Mouse (Mus musculus) megakaryocyte, embryonic 14.5 days (primary cell): Measurements from ENCODE around the gene Ovgp1.

Source experiments
- FLI1 ChIP-seq: IDR thresholded peaks from 2 replicates; pipeline ENCODE4 v1.6.1; 2012; ENCODE audit warnings: low read length, inconsistent platforms, mixed read lengths
- GATA1 ChIP-seq: IDR thresholded peaks from 3 replicates; pipeline ENCODE4 v1.6.1; 2012; ENCODE audit warnings: mixed read lengths, low read length, inconsistent platforms, borderline replicate concordance

DNA sequence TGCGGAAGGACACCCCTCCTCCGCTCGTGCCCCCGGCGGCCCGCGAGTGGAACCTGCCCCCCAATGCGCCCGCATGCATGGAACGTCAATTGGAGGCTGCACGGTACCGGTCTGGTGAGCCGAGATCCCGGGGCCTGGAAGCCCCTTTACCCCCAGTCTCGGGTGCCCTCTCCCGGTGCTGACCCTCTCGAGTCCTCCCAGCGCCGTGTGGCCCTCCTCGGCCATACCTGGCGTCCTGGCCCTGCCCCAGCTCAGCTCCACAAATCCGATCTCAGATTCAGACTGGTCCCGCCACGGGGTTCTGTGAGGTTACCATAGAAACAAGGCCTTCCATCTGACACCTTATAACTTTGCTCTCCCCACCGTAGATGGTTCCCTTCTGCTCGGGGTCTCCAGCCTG lies 13.9 kb upstream of the Ovgp1 start:
- TF ChIP-seq GATA1 (no peak), FLI1 (no peak)
